Mouse (Mus musculus): ENCODE measurements at regions not wholly inside any gene's neighbourhood (a gene's known extent, or its start where the extent isn't known, plus 50 kb on each side); places are given as distances from the start of the nearest gene placed in this dataset.

GRCm38 (mm10) chr6:78599751-78600150 lies 131.1 kb upstream of the Reg3g start:
- DNase-seq (ENCODE audit: extremely low spot score, low spot score) = no peak

- DNase-seq (ENCODE audit: extremely low spot score, low spot score) = no peak
Measured at GRCm38 (mm10) chr6:78570000-78570597, 101.4 kb upstream of the Reg3g start.

- no peak for DNase-seq (ENCODE audit: extremely low spot score, low spot score)
Measured at GRCm38 (mm10) chr6:78553008-78553698, 84.5 kb upstream of the Reg3g start.

- peak; percentile 13 for DNase-seq (ENCODE audit: extremely low spot score, low spot score)
Measured at GRCm38 (mm10) chr6:78552353-78552698, 83.7 kb upstream of the Reg3g start.

- peak; percentile 25 for DNase-seq (ENCODE audit: extremely low spot score, low spot score)
Measured at GRCm38 (mm10) chr6:78551666-78552352, 83.1 kb upstream of the Reg3g start.

GRCm38 (mm10) chr6:78548476-78548875 lies 79.8 kb upstream of the Reg3g start:
- DNase-seq (ENCODE audit: extremely low spot score, low spot score) = no peak

- no peak for DNase-seq (ENCODE audit: extremely low spot score, low spot score)
Measured at GRCm38 (mm10) chr6:78547721-78548120, 79.0 kb upstream of the Reg3g start.

- DNase-seq (ENCODE audit: extremely low spot score, low spot score) = peak; percentile 59
Measured at GRCm38 (mm10) chr6:78544238-78544637, 75.6 kb upstream of the Reg3g start.

- DNase-seq (ENCODE audit: extremely low spot score, low spot score) = no peak
Measured at GRCm38 (mm10) chr6:78537476-78537875, 68.8 kb upstream of the Reg3g start.

GRCm38 (mm10) chr6:78526986-78527762 lies 58.5 kb upstream of the Reg3g start:
- no peak for DNase-seq (ENCODE audit: extremely low spot score, low spot score)

All from neural tube, embryonic 10.5 days (tissue).